In genomic region chr6:38942771-38943170, GRCm38 (mm10) we compare ENCODE assay signal across 21 mouse cellular contexts.
DNase-seq lines count a peak whose midpoint lies in the region; ATAC-seq lines count a peak whose summit lies in the region.
"Had no signal": no experiment of that assay in that cellular context is flagged by ENCODE, and none has a peak within 500 bp of the region (broad histone marks: within the 10 kb centered on the region; RNA-seq: fewer than 3 reads in every experiment).

No protein-coding gene starts in this region.

- H3K4me2 ChIP-seq in midbrain, embryonic 11.5 days, result no peak overlapping the region
- H3K4me2 ChIP-seq in midbrain, embryonic 13.5 days (replicated peaks), result no peak overlapping the region
- no peak overlapping the region for H3K4me2 ChIP-seq in stomach, embryonic 16.5 days (ENCODE audit: low read depth, low read length)
- H3K4me2 ChIP-seq in liver, embryonic 12.5 days, result no peak overlapping the region
- H3K4me2 ChIP-seq: embryonic facial prominence, embryonic 12.5 days; forebrain, embryonic 13.5 days; forebrain, embryonic 15.5 days had no signal

- 97% methylated on average over 3 of the region's 3 CpGs for WGBS in midbrain, embryonic 11.5 days
- WGBS in midbrain, embryonic 13.5 days, result 96% methylated on average over 3 of the region's 3 CpGs
- 80% methylated on average over 3 of the region's 3 CpGs for WGBS in stomach, embryonic 16.5 days
- WGBS in liver, embryonic 12.5 days (ENCODE audit: insufficient replicate concordance), result 86% methylated on average over 3 of the region's 3 CpGs
- WGBS in limb, embryonic 10.5 days, result 98% methylated on average over 3 of the region's 3 CpGs

- peak; percentile 59 for DNase-seq in midbrain, embryonic 11.5 days (ENCODE audit: low spot score, missing footprints)
- DNase-seq in limb, embryonic 10.5 days (ENCODE audit: low spot score), result no peak
- DNase-seq: adrenal gland, adult 8-10 months; adrenal gland, postnatal 14 days; adrenal gland, postnatal 36 days; B cell, adult 2 months; cerebellum, adult 11-12 months; cerebellum, adult 2 months; cerebellum, adult 9-10 months; cerebellum, postnatal 10 days; cerebellum, postnatal 25 days; forebrain, postnatal 0 days had no signal

- H3K4me3 ChIP-seq in midbrain, embryonic 11.5 days (ENCODE audit: low read depth, low read length), result no peak overlapping the region
- no peak overlapping the region for H3K4me3 ChIP-seq in midbrain, embryonic 13.5 days (replicated peaks)
- no peak overlapping the region for H3K4me3 ChIP-seq in stomach, embryonic 16.5 days (replicated peaks; ENCODE audit: low read length)
- H3K4me3 ChIP-seq in liver, embryonic 12.5 days, result no peak overlapping the region
- no peak overlapping the region for H3K4me3 ChIP-seq in limb, embryonic 10.5 days
- H3K4me3 ChIP-seq: embryonic facial prominence, embryonic 10.5 days; embryonic facial prominence, embryonic 12.5 days; forebrain, embryonic 13.5 days; forebrain, embryonic 15.5 days had no signal

- no peak overlapping the region for H3K9ac ChIP-seq in midbrain, embryonic 11.5 days (ENCODE audit: low read length)
- H3K9ac ChIP-seq in midbrain, embryonic 13.5 days (replicated peaks), result no peak overlapping the region
- H3K9ac ChIP-seq in stomach, embryonic 16.5 days (ENCODE audit: low read length), result no peak overlapping the region
- H3K9ac ChIP-seq in liver, embryonic 12.5 days, result no peak overlapping the region
- H3K9ac ChIP-seq: embryonic facial prominence, embryonic 12.5 days; forebrain, embryonic 13.5 days; forebrain, embryonic 15.5 days; forebrain, postnatal 0 days had no signal

- H3K9me3 ChIP-seq in midbrain, embryonic 11.5 days (ENCODE audit: control insufficient read depth, low read length), result no peaks in the 10 kb centered on the region
- peaks cover 4% of the 10 kb centered on the region; the same call in 1 of the 2 replicates for H3K9me3 ChIP-seq in midbrain, embryonic 13.5 days
- H3K9me3 ChIP-seq in stomach, embryonic 16.5 days (replicated peaks; ENCODE audit: control insufficient read depth, low read length), result 0 out of 2 replicates have a peak, but pooled peaks cover 4% of the 10 kb centered on the region
- peaks cover 9% of the 10 kb centered on the region; the same call in 1 of the 2 replicates for H3K9me3 ChIP-seq in liver, embryonic 12.5 days (replicated peaks)
- no peaks in the 10 kb centered on the region for H3K9me3 ChIP-seq in limb, embryonic 10.5 days (replicated peaks)
- H3K9me3 ChIP-seq: forebrain, embryonic 15.5 days had no signal

- H3K4me1 ChIP-seq in midbrain, embryonic 11.5 days (ENCODE audit: control insufficient read depth, insufficient read depth, low read length), result no peaks in the 10 kb centered on the region
- H3K4me1 ChIP-seq in midbrain, embryonic 13.5 days (replicated peaks), result no peaks in the 10 kb centered on the region
- H3K4me1 ChIP-seq in stomach, embryonic 16.5 days (ENCODE audit: control insufficient read depth, insufficient read depth, low read length), result no peaks in the 10 kb centered on the region; the same call in 1 of the 2 replicates
- peaks cover 27% of the 10 kb centered on the region for H3K4me1 ChIP-seq in liver, embryonic 12.5 days
- H3K4me1 ChIP-seq in limb, embryonic 10.5 days, result no peaks in the 10 kb centered on the region
- H3K4me1 ChIP-seq: embryonic facial prominence, embryonic 10.5 days; embryonic facial prominence, embryonic 12.5 days had no signal

- ATAC-seq in midbrain, embryonic 11.5 days (ENCODE audit: low FRiP score), result no peak
- no peak for ATAC-seq in midbrain, embryonic 13.5 days
- peak; percentile 45; the same call in 1 of the 2 replicates for ATAC-seq in stomach, embryonic 16.5 days (ENCODE audit: insufficient read depth, low FRiP score)
- no peak for ATAC-seq in liver, embryonic 12.5 days
- ATAC-seq: activated CD4-positive, CD25-positive, alpha-beta regulatory T cell, adult 4 months; forebrain, embryonic 13.5 days; forebrain, embryonic 15.5 days; forebrain, postnatal 0 days; Patski had no signal

- no peaks in the 10 kb centered on the region for H3K36me3 ChIP-seq in midbrain, embryonic 11.5 days (ENCODE audit: control insufficient read depth, insufficient read depth, low read length)
- H3K36me3 ChIP-seq in midbrain, embryonic 13.5 days, result no peaks in the 10 kb centered on the region
- no peaks in the 10 kb centered on the region for H3K36me3 ChIP-seq in stomach, embryonic 16.5 days (ENCODE audit: control insufficient read depth, insufficient read depth, low read length)
- H3K36me3 ChIP-seq in liver, embryonic 12.5 days, result no peaks in the 10 kb centered on the region
- no peaks in the 10 kb centered on the region for H3K36me3 ChIP-seq in limb, embryonic 10.5 days
- H3K36me3 ChIP-seq: embryonic facial prominence, embryonic 10.5 days; embryonic facial prominence, embryonic 12.5 days; forebrain, embryonic 15.5 days had no signal

- no peaks in the 10 kb centered on the region for H3K27me3 ChIP-seq in midbrain, embryonic 11.5 days (ENCODE audit: control insufficient read depth, insufficient read depth, low read length)
- H3K27me3 ChIP-seq in midbrain, embryonic 13.5 days, result no peaks in the 10 kb centered on the region
- H3K27me3 ChIP-seq in stomach, embryonic 16.5 days (ENCODE audit: control insufficient read depth, insufficient read depth, low read length), result no peaks in the 10 kb centered on the region
- H3K27me3 ChIP-seq in liver, embryonic 12.5 days (replicated peaks), result 0 out of 2 replicates have a peak, but pooled peaks cover under 1% of the 10 kb centered on the region
- no peaks in the 10 kb centered on the region for H3K27me3 ChIP-seq in limb, embryonic 10.5 days (ENCODE audit: low read depth, poor library complexity, severe bottlenecking)
- H3K27me3 ChIP-seq: embryonic facial prominence, embryonic 12.5 days; forebrain, embryonic 13.5 days; forebrain, embryonic 15.5 days; Patski had no signal

- H3K27ac ChIP-seq in midbrain, embryonic 11.5 days (ENCODE audit: low read depth, low read length), result no peak overlapping the region
- H3K27ac ChIP-seq in midbrain, embryonic 13.5 days, result no peak overlapping the region
- H3K27ac ChIP-seq in stomach, embryonic 16.5 days (ENCODE audit: low read length), result no peak overlapping the region
- no peak overlapping the region for H3K27ac ChIP-seq in liver, embryonic 12.5 days
- H3K27ac ChIP-seq in limb, embryonic 10.5 days, result no peak overlapping the region
- H3K27ac ChIP-seq: embryonic facial prominence, embryonic 10.5 days; embryonic facial prominence, embryonic 12.5 days; forebrain, embryonic 13.5 days; forebrain, embryonic 15.5 days had no signal
